Mouse (Mus musculus) cerebellum, adult 2 months (tissue): ENCODE data around the gene Topaz1.

Source experiments
- CTCF ChIP-seq: fragments of 200-500 bp; IDR thresholded peaks from 2 replicates; pipeline ENCODE4 v1.5.1; 2011; ENCODE audit warnings: low read depth, mild to moderate bottlenecking, control low read depth, low read length, moderate library complexity, borderline replicate concordance; ENCODE audit not compliant: insufficient read depth
- POLR2A ChIP-seq: fragments of 200-500 bp; IDR thresholded peaks from 2 replicates; pipeline ENCODE4 v1.6.1; 2011; ENCODE audit warnings: low read length, control low read depth, borderline replicate concordance; ENCODE audit not compliant: insufficient read depth

DNA sequence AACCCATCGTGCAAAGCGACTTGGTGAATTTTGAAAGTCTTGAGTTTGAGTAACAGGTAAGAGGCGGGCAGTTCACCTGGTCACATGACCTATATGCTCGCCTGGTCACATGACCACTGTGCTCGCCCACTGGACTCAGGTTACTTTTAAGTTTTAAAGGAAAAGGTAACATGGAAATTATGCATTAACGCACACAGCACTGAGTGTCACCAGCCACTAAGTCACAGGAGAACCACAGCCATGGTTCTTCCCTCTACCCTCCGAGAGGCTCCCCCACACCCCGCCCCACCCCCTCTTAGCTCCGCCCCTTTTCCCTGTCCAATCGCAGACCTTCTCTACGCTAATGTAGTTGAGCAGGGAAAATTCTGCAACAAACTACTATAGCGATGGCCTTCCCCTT lies 13.9 kb upstream of the Topaz1 start:
- no peak for TF ChIP-seq POLR2A
- no peak for TF ChIP-seq CTCF
